Mouse (Mus musculus) left cerebral cortex, adult 8-10 months (tissue): Measurements from ENCODE around the gene Atp6v1a. TPM values are rescaled to one million over a fixed set of nuclear protein-coding genes. Genes with fewer than 3 reads are reported as not detected.

Source experiments
- DNase-seq, 2 experiments: peaks; one replicate each; pipeline ENCODE4 v3.0.0; 2022; ENCODE audit warnings: low spot score in 2 of 2
- total RNA-seq, 4 experiments: library from RNA; stranded (reverse); gene quantifications; 2 replicates each; pipeline ENCODE4 v1.2.4; 2022

The Atp6v1a gene
- total RNA-seq, 4 experiments from 2014 or later = 461 to 516 (median 474) TPM

GRCm38 (mm10) chr16:44063025-44063894 lies 76.2 kb downstream of the Atp6v1a start, which contains the start of gene Gramd1c:
TSS of gene Gramd1c (minus strand) at chr16:44063345.
- peak; percentile 27 to 42 for DNase-seq

GRCm38 (mm10) chr16:44061341-44061740 lies 78.2 kb downstream of the Atp6v1a start:
- DNase-seq = no peak

- no peak for DNase-seq
Measured at GRCm38 (mm10) chr16:44060604-44061286, 78.8 kb downstream of the Atp6v1a start.

GRCm38 (mm10) chr16:44058745-44059144 lies 80.8 kb downstream of the Atp6v1a start:
- DNase-seq = peak; percentile 35 to 73

- DNase-seq = no peak
Measured at GRCm38 (mm10) chr16:44055766-44056165, 83.7 kb downstream of the Atp6v1a start.

- DNase-seq = no peak
Measured at GRCm38 (mm10) chr16:44053265-44053664, 86.2 kb downstream of the Atp6v1a start.

GRCm38 (mm10) chr16:44052390-44052789 lies 87.1 kb downstream of the Atp6v1a start:
- no peak for DNase-seq

GRCm38 (mm10) chr16:44050139-44050538 lies 89.4 kb downstream of the Atp6v1a start:
- no peak for DNase-seq

GRCm38 (mm10) chr16:44039112-44039511 lies 100.4 kb downstream of the Atp6v1a start:
- DNase-seq = no peak

Other genes starting within 250 kb of the Atp6v1a start
- 1 to 10 TPM; 4.5 to 6.0 (median 5.3) TPM for gene Ccdc191, start 249.9 kb downstream of the Atp6v1a start, total RNA-seq
- gene Qtrt2, start 212.9 kb downstream of the Atp6v1a start, total RNA-seq = 10 to 100 TPM; 33.7 to 37.4 (median 35.8) TPM
- 10 to 100 TPM; 23.8 to 26.2 (median 25.3) TPM for gene Zdhhc23, start 159.9 kb downstream of the Atp6v1a start, total RNA-seq
- 1 to 10 TPM; 1.3 to 2.2 (median 1.6) TPM for gene Gramd1c, start 76.4 kb downstream of the Atp6v1a start, total RNA-seq
- gene Naa50, start 125 bp upstream of the Atp6v1a start, total RNA-seq = 10 to 100 TPM; 58.8 to 67.1 (median 62.9) TPM
- 10 to 100 TPM; 31.2 to 37.7 (median 33.9) TPM for gene Usf3, start 33.5 kb upstream of the Atp6v1a start, total RNA-seq
- 10 to 100 TPM; 30.7 to 36.5 (median 32.2) TPM for gene Sidt1, start 193.5 kb upstream of the Atp6v1a start, total RNA-seq
- gene Spice1, start 207.4 kb upstream of the Atp6v1a start, total RNA-seq = 10 to 100 TPM; 16.4 to 20.2 (median 18.3) TPM